Mouse (Mus musculus) spleen, adult 2 months (tissue): ENCODE results near the gene Tbc1d2b.

Experiments
- CTCF ChIP-seq: fragments of 200-500 bp; IDR thresholded peaks from 2 replicates; pipeline ENCODE4 v1.5.1; 2011; ENCODE audit warnings: mild to moderate bottlenecking, inconsistent platforms; ENCODE audit not compliant: insufficient read depth, insufficient read length, insufficient replicate concordance; ENCODE audit errors: extremely low read depth
- POLR2A ChIP-seq: fragments of 200-500 bp; IDR thresholded peaks from 2 replicates; pipeline ENCODE4 v1.6.1; 2011; ENCODE audit warnings: low read depth, low read length, inconsistent platforms

DNA sequence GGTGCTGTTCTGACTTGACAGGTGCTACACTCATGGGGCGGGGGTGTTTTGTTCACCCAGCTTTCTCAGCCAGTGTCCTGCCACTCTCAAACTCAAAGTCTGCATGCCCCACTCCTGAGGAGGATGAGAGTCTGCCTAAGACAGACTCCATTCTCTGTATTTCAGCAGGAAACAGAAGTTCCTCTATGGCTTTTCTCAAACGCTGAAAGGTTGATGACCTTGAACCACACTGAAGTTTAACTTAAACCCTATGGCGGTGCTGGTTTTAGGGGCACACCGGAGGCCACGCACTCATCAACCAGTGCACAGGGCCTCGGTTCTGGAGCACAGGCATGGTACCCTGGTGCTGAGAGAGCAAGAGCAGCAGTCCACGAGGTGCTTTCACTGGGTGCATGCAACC lies 13.4 kb downstream of the Tbc1d2b start:
- no peak for TF ChIP-seq CTCF
- no peak for TF ChIP-seq POLR2A
